Mouse (Mus musculus) neural tube, embryonic 13.5 days (tissue): ENCODE measurements around the gene Gtf3c5. TPM values are rescaled to one million over a fixed set of nuclear protein-coding genes. Genes with fewer than 3 reads are reported as not detected.

Source experiments
- ATAC-seq: fragments of 200-750 bp; cut with Nextera tagmentation; 2 replicates; pipeline ENCODE4 v1.8.0; 2017; ENCODE audit warnings: low read depth, mild to moderate bottlenecking, moderate TSS enrichment, moderate library complexity
- H3K27ac ChIP-seq: fragments of 300-500 bp; sonication (generic); replicated peaks from 2 replicates; pipeline ENCODE4 v1.5.1; 2015; ENCODE audit warnings: moderate library complexity, mild to moderate bottlenecking, inconsistent platforms
- H3K27me3 ChIP-seq: fragments of 300-500 bp; sonication (generic); 2 replicates; pipeline ENCODE4 v1.6.1; 2015; ENCODE audit warnings: mild to moderate bottlenecking, inconsistent platforms
- H3K36me3 ChIP-seq: fragments of 300-500 bp; sonication (generic); 2 replicates; pipeline ENCODE4 v1.6.1; 2015; ENCODE audit warnings: mild to moderate bottlenecking, inconsistent platforms
- H3K4me1 ChIP-seq: fragments of 300-500 bp; sonication (generic); replicated peaks from 2 replicates; pipeline ENCODE4 v1.6.1; 2015; ENCODE audit warnings: inconsistent platforms
- H3K4me2 ChIP-seq: fragments of 300-500 bp; sonication (generic); 2 replicates; pipeline ENCODE4 v1.6.1; 2015; ENCODE audit warnings: inconsistent platforms, mild to moderate bottlenecking, moderate library complexity
- H3K4me3 ChIP-seq: fragments of 300-500 bp; sonication (generic); 2 replicates; pipeline ENCODE4 v1.5.1; 2015; ENCODE audit warnings: mild to moderate bottlenecking, inconsistent platforms
- H3K9ac ChIP-seq: fragments of 300-500 bp; sonication (generic); 2 replicates; pipeline ENCODE4 v1.6.1; 2015; ENCODE audit warnings: moderate library complexity, mild to moderate bottlenecking, inconsistent platforms
- H3K9me3 ChIP-seq: fragments of 300-500 bp; sonication (generic); 2 replicates; pipeline ENCODE4 v1.6.1; 2016; ENCODE audit warnings: inconsistent platforms
- WGBS: fragments of 180-500 bp; shearing (Covaris S2); methylation state at CpG from one replicate; pipeline ENCODE4 v1.1.7; 2015; 5-methylcytosine and 5-hydroxymethylcytosine counted together
- polyA plus RNA-seq: library from polyadenylated mRNA; unstranded; fragments of >200 nt; fragmentation: Nextera tagmentation; extraction: Ambion mirVana; gene quantifications from 2 replicates; pipeline ENCODE4 v1.2.1, GENCODE M21; 2015

Gene Gtf3c5
- polyA plus RNA-seq, 1 experiment from 2014 or later = 43.5 TPM

- no peaks in the 10 kb centered on the region for H3K27me3 ChIP-seq
- H3K4me1 ChIP-seq = peaks cover 4% of the 10 kb centered on the region
- no peak overlapping the region for H3K4me3 ChIP-seq
- no peak overlapping the region for H3K27ac ChIP-seq
- H3K36me3 ChIP-seq = no peaks in the 10 kb centered on the region
- no peak overlapping the region for H3K4me2 ChIP-seq
- no peak overlapping the region for H3K9ac ChIP-seq
- no peak for ATAC-seq
- WGBS = 61% methylated on average over 14 of the region's 14 CpGs
- no peaks in the 10 kb centered on the region for H3K9me3 ChIP-seq
Measured at GRCm38 (mm10) chr2:28605789-28606541, 22.4 kb upstream of the Gtf3c5 start.

GRCm38 (mm10) chr2:28603542-28603941 is 20.0 kb upstream of the Gtf3c5 start:
- Histone ChIP-seq H3K27ac (no peak overlapping the region), H3K4me1 (peaks cover 6% of the 10 kb centered on the region), H3K27me3 (no peaks in the 10 kb centered on the region), H3K4me3 (no peak overlapping the region), H3K4me2 (no peak overlapping the region), H3K9ac (no peak overlapping the region), H3K9me3 (no peaks in the 10 kb centered on the region), H3K36me3 (no peaks in the 10 kb centered on the region)
- ATAC-seq = no peak
- WGBS = 92% methylated on average over 5 of the region's 5 CpGs

- no peaks in the 10 kb centered on the region for H3K27me3 ChIP-seq
- no peak overlapping the region for H3K4me3 ChIP-seq
- WGBS = 64% methylated on average over 12 of the region's 12 CpGs
- no peaks in the 10 kb centered on the region for H3K9me3 ChIP-seq
- no peak overlapping the region for H3K27ac ChIP-seq
- no peak overlapping the region for H3K9ac ChIP-seq
- H3K4me2 ChIP-seq = no peak overlapping the region
- H3K36me3 ChIP-seq = no peaks in the 10 kb centered on the region
- no peak for ATAC-seq
- peaks cover 15% of the 10 kb centered on the region for H3K4me1 ChIP-seq
Measured at GRCm38 (mm10) chr2:28601720-28602590, 18.4 kb upstream of the Gtf3c5 start.

- H3K9me3 ChIP-seq = no peaks in the 10 kb centered on the region
- WGBS = 72% methylated on average over 6 of the region's 6 CpGs
- H3K27me3 ChIP-seq = no peaks in the 10 kb centered on the region
- H3K4me3 ChIP-seq = no peak overlapping the region
- H3K9ac ChIP-seq = no peak overlapping the region
- H3K4me2 ChIP-seq = no peak overlapping the region
- H3K36me3 ChIP-seq = no peaks in the 10 kb centered on the region
- H3K27ac ChIP-seq = no peak overlapping the region
- no peak for ATAC-seq
- peaks cover 11% of the 10 kb centered on the region for H3K4me1 ChIP-seq
Measured at GRCm38 (mm10) chr2:28599569-28599900, 16.0 kb upstream of the Gtf3c5 start.

- no peaks in the 10 kb centered on the region for H3K36me3 ChIP-seq
- 77% methylated on average over 12 of the region's 12 CpGs for WGBS
- no peaks in the 10 kb centered on the region for H3K27me3 ChIP-seq
- H3K4me1 ChIP-seq = peaks cover 11% of the 10 kb centered on the region
- no peak overlapping the region for H3K9ac ChIP-seq
- no peak overlapping the region for H3K27ac ChIP-seq
- H3K4me3 ChIP-seq = no peak overlapping the region
- no peaks in the 10 kb centered on the region for H3K9me3 ChIP-seq
- no peak overlapping the region for H3K4me2 ChIP-seq
- no peak for ATAC-seq
Measured at GRCm38 (mm10) chr2:28598692-28599568, 15.4 kb upstream of the Gtf3c5 start.

- Histone ChIP-seq H3K9me3 (no peaks in the 10 kb centered on the region), H3K4me1 (peaks cover 11% of the 10 kb centered on the region), H3K9ac (no peak overlapping the region), H3K27ac (no peak overlapping the region), H3K27me3 (peaks cover 5% of the 10 kb centered on the region; the same call in 1 of the 2 replicates), H3K36me3 (no peaks in the 10 kb centered on the region), H3K4me2 (no peak overlapping the region), H3K4me3 (no peak overlapping the region)
- 76% methylated on average over 7 of the region's 7 CpGs for WGBS
- no peak for ATAC-seq
Measured at GRCm38 (mm10) chr2:28597733-28598547, 14.4 kb upstream of the Gtf3c5 start.

- WGBS = 91% methylated on average over 7 of the region's 7 CpGs
- Histone ChIP-seq H3K4me2 (no peak overlapping the region), H3K27ac (no peak overlapping the region), H3K4me1 (peaks cover 11% of the 10 kb centered on the region), H3K9me3 (no peaks in the 10 kb centered on the region), H3K36me3 (no peaks in the 10 kb centered on the region), H3K4me3 (no peak overlapping the region), H3K27me3 (peaks cover 5% of the 10 kb centered on the region; the same call in 1 of the 2 replicates), H3K9ac (no peak overlapping the region)
- ATAC-seq = no peak
Measured at GRCm38 (mm10) chr2:28596998-28597397, 13.4 kb upstream of the Gtf3c5 start.

- no peaks in the 10 kb centered on the region for H3K36me3 ChIP-seq
- ATAC-seq = no peak
- 85% methylated on average over 7 of the region's 7 CpGs for WGBS
Measured at GRCm38 (mm10) chr2:28596021-28596420, 12.5 kb upstream of the Gtf3c5 start.

GRCm38 (mm10) chr2:28592809-28593208 is 9.3 kb upstream of the Gtf3c5 start:
- 8% methylated on average over 15 of the region's 15 CpGs for WGBS
- Histone ChIP-seq H3K4me2 (no peak overlapping the region), H3K9ac (no peak overlapping the region), H3K27me3 (peaks cover 5% of the 10 kb centered on the region; the same call in 1 of the 2 replicates), H3K4me1 (peaks cover 1% of the 10 kb centered on the region), H3K36me3 (no peaks in the 10 kb centered on the region), H3K4me3 (no peak overlapping the region), H3K27ac (no peak overlapping the region), H3K9me3 (no peaks in the 10 kb centered on the region)
- no peak for ATAC-seq

More at GRCm38 (mm10) chr2:28596021-28596420, 12.5 kb upstream of the Gtf3c5 start:
- no peak overlapping the region for H3K27ac ChIP-seq
- no peak overlapping the region for H3K4me2 ChIP-seq
- H3K9me3 ChIP-seq = no peaks in the 10 kb centered on the region
- peaks cover 5% of the 10 kb centered on the region; the same call in 1 of the 2 replicates for H3K27me3 ChIP-seq
- H3K4me1 ChIP-seq = peaks cover 11% of the 10 kb centered on the region
- no peak overlapping the region for H3K4me3 ChIP-seq
- no peak overlapping the region for H3K9ac ChIP-seq

- H3K9ac ChIP-seq = no peak overlapping the region
- H3K27me3 ChIP-seq = peaks cover 6% of the 10 kb centered on the region; the same call in 1 of the 2 replicates
- H3K9me3 ChIP-seq = no peaks in the 10 kb centered on the region
- H3K36me3 ChIP-seq = no peaks in the 10 kb centered on the region
- no peak overlapping the region for H3K4me2 ChIP-seq
- WGBS = 62% methylated on average over 2 of the region's 2 CpGs
- no peaks in the 10 kb centered on the region for H3K4me1 ChIP-seq
- H3K27ac ChIP-seq = no peak overlapping the region
- no peak overlapping the region for H3K4me3 ChIP-seq
- no peak for ATAC-seq
Measured at GRCm38 (mm10) chr2:28591479-28591878, 7.9 kb upstream of the Gtf3c5 start.

- Histone ChIP-seq H3K9ac (no peak overlapping the region), H3K36me3 (no peaks in the 10 kb centered on the region), H3K9me3 (no peaks in the 10 kb centered on the region), H3K4me1 (peaks cover 4% of the 10 kb centered on the region), H3K4me3 (no peak overlapping the region), H3K27me3 (peaks cover 4% of the 10 kb centered on the region; the same call in 1 of the 2 replicates), H3K27ac (no peak overlapping the region), H3K4me2 (no peak overlapping the region)
- no peak for ATAC-seq
- WGBS = 50% methylated on average over 1 of the region's 1 CpGs
Measured at GRCm38 (mm10) chr2:28588574-28588973, 5.0 kb upstream of the Gtf3c5 start.
